Mouse (Mus musculus) neural tube, embryonic 14.5 days (tissue): ENCODE results near the gene Phlpp1. TPM values are rescaled to one million over a fixed set of nuclear protein-coding genes. Genes with fewer than 3 reads are reported as not detected.

Experiments used
- ATAC-seq: fragments of 200-750 bp; cut with Nextera tagmentation; 2 replicates; pipeline ENCODE4 v1.8.0; 2017; ENCODE audit warnings: low read depth, mild to moderate bottlenecking, moderate TSS enrichment, moderate library complexity
- H3K27ac ChIP-seq: fragments of 300-500 bp; sonication (generic); 2 replicates; pipeline ENCODE4 v1.5.1; 2014; ENCODE audit warnings: low read depth, mild to moderate bottlenecking, control low read depth, low read length, moderate library complexity, mixed read lengths
- H3K27me3 ChIP-seq: fragments of 300-500 bp; sonication (generic); 2 replicates; pipeline ENCODE4 v1.6.1; 2014; ENCODE audit warnings: low read length; ENCODE audit not compliant: control insufficient read depth, insufficient read depth
- H3K36me3 ChIP-seq: fragments of 300-500 bp; sonication (generic); 2 replicates; pipeline ENCODE4 v1.6.1; 2014; ENCODE audit warnings: low read length, mixed read lengths; ENCODE audit not compliant: control insufficient read depth, insufficient read depth
- H3K4me1 ChIP-seq: fragments of 300-500 bp; sonication (generic); 2 replicates; pipeline ENCODE4 v1.6.1; 2014; ENCODE audit warnings: low read length; ENCODE audit not compliant: control insufficient read depth, insufficient read depth
- H3K4me2 ChIP-seq: fragments of 300-500 bp; sonication (generic); 2 replicates; pipeline ENCODE4 v1.6.1; 2014; ENCODE audit warnings: mild to moderate bottlenecking, low read depth, low read length, control low read depth
- H3K4me3 ChIP-seq: fragments of 300-500 bp; sonication (generic); 2 replicates; pipeline ENCODE4 v1.5.1; 2014; ENCODE audit warnings: low read depth, low read length, control low read depth, mixed read lengths
- H3K9ac ChIP-seq: fragments of 300-500 bp; sonication (generic); replicated peaks from 2 replicates; pipeline ENCODE4 v1.6.1; 2014; ENCODE audit warnings: low read depth, mild to moderate bottlenecking, control low read depth, low read length, mixed read lengths
- H3K9me3 ChIP-seq: fragments of 300-500 bp; sonication (generic); 2 replicates; pipeline ENCODE4 v1.6.1; 2016; ENCODE audit warnings: low read length; ENCODE audit not compliant: control insufficient read depth
- WGBS: fragments of 180-500 bp; shearing (Covaris S2); extraction: QIAGEN DNeasy Blood & Tissue Kit; methylation state at CpG from one replicate; pipeline ENCODE4 v1.1.7; 2014; 5-methylcytosine and 5-hydroxymethylcytosine counted together
- polyA plus RNA-seq: library from polyadenylated mRNA; unstranded; fragments of >200 nt; fragmentation: Nextera tagmentation; extraction: Ambion mirVana; gene quantifications from 2 replicates; pipeline ENCODE4 v1.2.1, GENCODE M21; 2014

Phlpp1 gene
- polyA plus RNA-seq, 1 experiment from 2014 or later = 11.8 TPM

GRCm38 (mm10) chr1:106194263-106194662 lies 22.7 kb downstream of the Phlpp1 start:
- Histone ChIP-seq H3K27ac (no peak overlapping the region), H3K36me3 (no peaks in the 10 kb centered on the region), H3K4me1 (peaks cover 11% of the 10 kb centered on the region), H3K27me3 (no peaks in the 10 kb centered on the region), H3K4me2 (no peak overlapping the region), H3K4me3 (no peak overlapping the region), H3K9ac (no peak overlapping the region), H3K9me3 (no peaks in the 10 kb centered on the region)
- 41% methylated on average over 3 of the region's 3 CpGs for WGBS
- ATAC-seq = no peak

- Histone ChIP-seq H3K4me3 (no peak overlapping the region), H3K9me3 (no peaks in the 10 kb centered on the region), H3K9ac (no peak overlapping the region), H3K36me3 (no peaks in the 10 kb centered on the region), H3K4me2 (no peak overlapping the region), H3K27ac (no peak overlapping the region), H3K4me1 (peaks cover 14% of the 10 kb centered on the region), H3K27me3 (no peaks in the 10 kb centered on the region)
- no peak for ATAC-seq
- WGBS = 39% methylated on average over 5 of the region's 5 CpGs
Observed at GRCm38 (mm10) chr1:106197991-106198390, 26.4 kb downstream of the Phlpp1 start.

GRCm38 (mm10) chr1:106199109-106199508 lies 27.6 kb downstream of the Phlpp1 start:
- Histone ChIP-seq H3K4me1 (peaks cover 9% of the 10 kb centered on the region), H3K4me3 (no peak overlapping the region), H3K27ac (no peak overlapping the region; the same call in 1 of the 2 replicates), H3K36me3 (no peaks in the 10 kb centered on the region), H3K9me3 (no peaks in the 10 kb centered on the region), H3K4me2 (no peak overlapping the region), H3K27me3 (no peaks in the 10 kb centered on the region), H3K9ac (no peak overlapping the region)
- WGBS = 57% methylated on average over 4 of the region's 4 CpGs
- no peak for ATAC-seq

- H3K9me3 ChIP-seq = no peaks in the 10 kb centered on the region
- peaks cover 9% of the 10 kb centered on the region for H3K4me1 ChIP-seq
- H3K27me3 ChIP-seq = no peaks in the 10 kb centered on the region
- peak overlapping the region; percentile 67 for H3K27ac ChIP-seq
- no peak overlapping the region for H3K9ac ChIP-seq
- peak; percentile 85 for ATAC-seq
- H3K36me3 ChIP-seq = no peaks in the 10 kb centered on the region
- 3% methylated on average over 2 of the region's 2 CpGs for WGBS
- no peak overlapping the region for H3K4me2 ChIP-seq
- H3K4me3 ChIP-seq = no peak overlapping the region
Observed at GRCm38 (mm10) chr1:106199686-106200085, 28.1 kb downstream of the Phlpp1 start.

- WGBS = 100% methylated on average over 1 of the region's 1 CpGs
- Histone ChIP-seq H3K4me1 (peaks cover 9% of the 10 kb centered on the region), H3K27ac (0 out of 2 replicates have a peak overlapping the region, but pooled peaks have one; percentile 13)
Observed at GRCm38 (mm10) chr1:106201025-106201424, 29.5 kb downstream of the Phlpp1 start.

GRCm38 (mm10) chr1:106201929-106202328 lies 30.4 kb downstream of the Phlpp1 start:
- Histone ChIP-seq H3K9ac (no peak overlapping the region), H3K4me3 (no peak overlapping the region), H3K4me2 (no peak overlapping the region), H3K27ac (peak overlapping the region; percentile 12; the same call in 1 of the 2 replicates), H3K9me3 (no peaks in the 10 kb centered on the region), H3K27me3 (no peaks in the 10 kb centered on the region), H3K36me3 (no peaks in the 10 kb centered on the region), H3K4me1 (peaks cover 9% of the 10 kb centered on the region)
- WGBS = 44% methylated on average over 4 of the region's 4 CpGs
- no peak for ATAC-seq

More at GRCm38 (mm10) chr1:106201025-106201424, 29.5 kb downstream of the Phlpp1 start:
- no peak for ATAC-seq
- no peak overlapping the region for H3K4me3 ChIP-seq
- H3K27me3 ChIP-seq = no peaks in the 10 kb centered on the region
- H3K36me3 ChIP-seq = no peaks in the 10 kb centered on the region
- H3K9ac ChIP-seq = no peak overlapping the region
- H3K9me3 ChIP-seq = no peaks in the 10 kb centered on the region
- H3K4me2 ChIP-seq = no peak overlapping the region

GRCm38 (mm10) chr1:106203942-106204341 lies 32.4 kb downstream of the Phlpp1 start:
- Histone ChIP-seq H3K4me2 (no peak overlapping the region), H3K4me3 (no peak overlapping the region), H3K36me3 (no peaks in the 10 kb centered on the region), H3K4me1 (peaks cover 5% of the 10 kb centered on the region; the same call in 1 of the 2 replicates), H3K9ac (no peak overlapping the region), H3K9me3 (no peaks in the 10 kb centered on the region), H3K27ac (no peak overlapping the region), H3K27me3 (no peaks in the 10 kb centered on the region)
- no peak for ATAC-seq
- 52% methylated on average over 3 of the region's 3 CpGs for WGBS

GRCm38 (mm10) chr1:106204350-106204749 lies 32.8 kb downstream of the Phlpp1 start:
- Histone ChIP-seq H3K27ac (no peak overlapping the region), H3K4me1 (peaks cover 5% of the 10 kb centered on the region; the same call in 1 of the 2 replicates), H3K9ac (no peak overlapping the region), H3K27me3 (no peaks in the 10 kb centered on the region), H3K4me3 (no peak overlapping the region), H3K36me3 (no peaks in the 10 kb centered on the region), H3K9me3 (no peaks in the 10 kb centered on the region), H3K4me2 (no peak overlapping the region)
- 31% methylated on average over 3 of the region's 3 CpGs for WGBS
- ATAC-seq = no peak

- Histone ChIP-seq H3K4me3 (no peak overlapping the region), H3K9ac (no peak overlapping the region), H3K27me3 (no peaks in the 10 kb centered on the region), H3K27ac (no peak overlapping the region), H3K4me1 (no peaks in the 10 kb centered on the region), H3K36me3 (no peaks in the 10 kb centered on the region), H3K9me3 (no peaks in the 10 kb centered on the region), H3K4me2 (no peak overlapping the region)
- no peak for ATAC-seq
- 79% methylated on average over 5 of the region's 5 CpGs for WGBS
Observed at GRCm38 (mm10) chr1:106208581-106208980, 37.0 kb downstream of the Phlpp1 start.
